Mouse (Mus musculus): ENCODE data around the gene Hdac9.

Hdac9 gene

GRCm38 (mm10) chr12:34582522-34582921, 334.4 kb downstream of the Hdac9 start:
- DNase-seq: no peak

- no peak for DNase-seq
These were observed 337.7 kb downstream of the Hdac9 start for GRCm38 (mm10) chr12:34579220-34579619.

DNA sequence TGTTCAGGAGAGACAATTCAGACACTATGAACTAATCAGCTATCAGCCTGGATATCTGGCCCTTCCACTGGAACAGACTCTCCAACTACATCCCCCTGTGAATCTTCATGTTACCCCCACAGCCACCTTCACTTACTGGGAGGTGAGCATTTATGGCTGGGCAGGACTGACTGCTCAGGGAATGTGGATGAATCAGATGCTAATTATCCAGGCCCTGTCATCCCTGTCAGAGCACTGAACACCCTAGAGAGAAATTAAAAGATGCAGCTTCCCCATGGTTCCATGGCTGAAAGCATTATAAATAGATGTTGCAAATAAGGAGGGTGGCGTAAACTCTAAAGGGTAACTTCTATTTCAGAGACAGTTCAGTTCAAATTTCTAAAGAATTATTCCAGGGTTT, 345.8 kb downstream of the Hdac9 start:
- no peak for DNase-seq

GRCm38 (mm10) chr12:34569472-34569871, 347.4 kb downstream of the Hdac9 start:
- DNase-seq: no peak

DNA sequence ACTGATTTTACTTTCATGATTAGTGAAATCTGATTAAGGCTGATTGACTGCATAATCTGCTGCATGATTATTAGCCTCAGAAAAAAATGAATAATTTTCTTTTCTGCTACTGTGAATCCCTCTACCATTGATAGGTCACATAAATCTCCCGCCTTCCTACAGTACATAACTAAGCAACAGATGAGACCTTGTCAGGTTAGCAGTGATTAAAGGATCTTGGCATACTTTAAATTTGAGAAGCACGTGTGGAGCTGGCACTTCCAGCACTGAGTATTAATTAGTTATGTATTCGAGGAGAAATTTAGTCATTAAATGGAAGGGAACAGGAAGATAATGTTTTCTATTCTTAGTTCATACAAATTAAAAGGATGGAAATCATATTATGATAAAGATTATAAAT, 347.8 kb downstream of the Hdac9 start:
- no peak for DNase-seq

DNA sequence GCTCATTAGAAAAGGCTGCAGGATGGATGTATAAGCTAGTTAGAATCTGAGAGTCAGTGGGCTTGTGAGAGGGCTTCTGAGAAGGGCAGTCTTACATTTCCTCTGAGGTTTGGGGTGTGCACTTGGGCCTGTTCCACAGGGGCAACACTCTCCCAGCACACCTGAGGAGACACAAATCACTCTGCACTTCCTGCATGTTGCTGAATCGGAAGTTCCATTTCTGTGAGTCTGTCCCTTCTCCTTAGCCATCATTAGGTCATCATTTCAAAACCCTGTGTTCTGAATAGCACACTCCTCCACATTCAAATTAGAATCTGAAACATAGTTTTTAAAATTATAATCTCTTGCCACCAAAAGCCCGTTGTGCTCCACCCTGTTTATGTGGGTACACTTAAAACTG, 354.6 kb downstream of the Hdac9 start:
- DNase-seq: no peak

DNA sequence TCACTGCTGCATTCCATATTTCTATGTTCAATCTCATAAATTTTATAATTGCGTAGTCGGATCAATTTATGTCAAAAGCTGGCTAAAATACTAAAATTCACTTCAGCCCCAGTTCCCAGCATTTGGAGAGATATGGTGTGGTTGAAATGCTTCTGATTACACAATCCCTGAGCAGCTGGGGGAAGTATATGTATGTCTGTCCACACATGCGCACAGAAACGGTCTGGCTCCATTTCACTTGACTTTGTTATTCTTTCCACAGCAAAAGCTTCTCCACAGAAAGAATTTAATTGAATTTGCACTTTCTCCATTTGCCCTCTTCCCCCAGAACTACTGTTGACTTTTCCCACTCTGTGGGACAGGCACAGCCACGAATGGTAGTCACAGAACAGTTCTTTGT, 357.9 kb downstream of the Hdac9 start:
- DNase-seq: peak; percentile 36

DNA sequence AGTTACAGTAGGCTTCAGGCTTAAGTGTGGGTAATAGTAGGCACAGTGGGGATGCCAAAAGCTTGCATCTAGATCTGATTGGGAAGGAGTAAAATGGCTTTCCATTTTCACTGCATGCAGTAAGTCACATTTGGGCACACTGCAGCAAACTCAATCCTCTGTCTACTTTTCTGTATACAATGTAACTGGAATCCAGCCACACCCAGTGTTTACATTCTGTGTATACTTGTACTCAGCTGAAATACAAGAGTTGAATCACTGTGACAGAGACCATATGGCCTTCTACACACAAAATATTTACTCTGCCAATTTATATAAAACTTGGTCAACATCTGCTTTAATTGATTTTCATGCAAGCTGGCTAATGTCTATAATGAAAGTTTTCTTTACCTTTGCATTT, 362.1 kb downstream of the Hdac9 start:
- DNase-seq: no peak

- DNase-seq: no peak
These were observed 366.6 kb downstream of the Hdac9 start for GRCm38 (mm10) chr12:34550268-34550667.

- peak; percentile 10 for DNase-seq
These were observed 387.7 kb downstream of the Hdac9 start for GRCm38 (mm10) chr12:34529165-34529545.

- DNase-seq: peak; percentile 61
These were observed 388.4 kb downstream of the Hdac9 start for GRCm38 (mm10) chr12:34528201-34529164.

DNA sequence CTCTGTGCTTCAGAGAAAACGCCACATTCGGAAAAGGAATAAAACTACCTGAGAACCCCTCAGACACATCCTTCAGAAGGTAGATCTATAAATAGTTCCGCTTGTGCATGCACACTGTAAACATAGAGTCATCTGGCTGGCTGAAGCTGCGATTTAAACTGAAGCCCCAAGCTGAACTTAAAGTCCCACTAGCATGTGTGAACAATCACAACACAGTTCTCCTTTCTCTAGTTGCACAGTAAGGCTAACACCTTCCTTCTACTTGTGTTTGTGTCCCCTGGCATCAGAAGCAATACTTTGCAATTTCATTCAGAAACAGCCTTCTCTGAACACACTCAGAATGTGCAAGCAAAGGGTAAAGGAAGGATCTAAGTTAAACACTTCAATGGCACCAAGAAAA, 389.1 kb downstream of the Hdac9 start:
- no peak for DNase-seq

- DNase-seq: no peak
These were observed 395.4 kb downstream of the Hdac9 start for GRCm38 (mm10) chr12:34521468-34521867.

DNA sequence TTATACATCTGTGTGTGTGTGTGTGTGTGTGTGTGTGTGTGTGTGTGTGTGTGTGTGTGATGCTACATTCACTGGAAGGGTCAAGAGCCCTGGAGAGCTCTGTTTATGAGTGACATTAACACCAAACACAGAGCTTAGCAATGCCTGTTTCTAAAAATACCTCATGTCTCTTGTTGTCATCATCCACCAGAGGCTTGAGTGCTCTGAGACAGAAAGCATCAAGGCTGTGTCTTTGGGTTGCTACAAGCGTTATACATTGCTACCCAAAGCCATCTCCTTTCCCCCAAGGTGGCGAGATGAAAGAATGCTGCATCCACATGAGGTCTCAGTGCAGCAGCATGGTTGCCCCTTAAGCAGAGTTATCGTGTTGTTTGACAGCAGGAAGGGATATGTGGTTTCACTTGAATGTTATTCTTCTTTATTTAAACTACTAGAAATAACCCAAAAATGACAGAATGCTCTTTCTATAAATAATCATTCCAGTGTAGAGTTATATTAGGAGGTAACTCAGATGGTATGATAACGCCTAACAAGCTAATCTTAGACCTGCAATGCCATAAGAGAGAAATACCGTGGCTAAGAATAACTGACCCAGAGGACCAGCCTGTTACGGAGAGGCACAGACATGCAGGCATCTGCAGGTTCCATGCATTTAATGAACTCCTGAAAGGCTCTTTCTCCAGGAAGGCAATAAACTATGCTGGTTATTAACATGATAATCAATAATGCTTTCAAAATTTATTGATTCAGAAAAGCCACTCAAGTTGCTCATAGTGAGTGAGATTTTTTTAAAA, 399.9 kb downstream of the Hdac9 start:
- DNase-seq: no peak

DNA sequence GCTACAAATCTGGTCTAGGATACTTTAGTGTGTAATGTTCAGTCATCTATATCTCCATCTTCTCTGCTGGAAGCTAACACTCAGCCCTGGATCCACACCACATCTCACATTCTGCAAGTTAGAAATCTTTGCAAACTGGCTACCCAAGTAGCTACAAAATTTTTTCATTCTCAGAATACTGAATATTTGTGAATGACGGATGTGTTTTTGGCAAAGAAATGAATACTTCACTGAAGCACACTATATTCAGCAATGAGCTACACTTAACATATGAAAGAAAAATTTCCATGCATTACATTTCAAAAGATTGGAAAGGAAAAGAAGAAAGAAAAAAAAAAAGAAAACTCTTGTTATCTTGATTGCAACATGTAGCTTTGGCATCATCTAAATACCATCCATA, 410.6 kb downstream of the Hdac9 start:
- no peak for DNase-seq

GRCm38 (mm10) chr12:34498751-34499626, 417.9 kb downstream of the Hdac9 start:
- no peak for DNase-seq

DNA sequence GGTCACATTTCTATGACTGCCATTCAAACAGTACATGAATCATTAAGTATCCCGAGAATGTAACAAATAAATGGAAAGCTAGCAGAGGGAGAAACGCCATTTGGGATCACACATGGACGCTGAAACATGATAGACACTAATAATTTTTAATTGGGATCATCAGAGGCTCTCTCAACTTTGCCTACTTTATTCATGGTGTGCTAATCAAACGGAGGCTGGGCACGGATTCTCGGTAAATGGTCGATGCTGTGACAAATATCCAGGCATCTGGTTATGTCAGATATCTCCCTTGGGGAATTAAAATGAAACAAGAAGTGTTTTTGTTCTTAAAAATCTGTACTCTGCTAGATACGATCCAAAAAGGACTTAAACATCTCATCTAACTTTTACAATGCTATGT, 418.6 kb downstream of the Hdac9 start:
- no peak for DNase-seq

- no peak for DNase-seq
These were observed 419.2 kb downstream of the Hdac9 start for GRCm38 (mm10) chr12:34497702-34498101.

GRCm38 (mm10) chr12:34495940-34496339, 421.0 kb downstream of the Hdac9 start:
- DNase-seq: no peak

DNA sequence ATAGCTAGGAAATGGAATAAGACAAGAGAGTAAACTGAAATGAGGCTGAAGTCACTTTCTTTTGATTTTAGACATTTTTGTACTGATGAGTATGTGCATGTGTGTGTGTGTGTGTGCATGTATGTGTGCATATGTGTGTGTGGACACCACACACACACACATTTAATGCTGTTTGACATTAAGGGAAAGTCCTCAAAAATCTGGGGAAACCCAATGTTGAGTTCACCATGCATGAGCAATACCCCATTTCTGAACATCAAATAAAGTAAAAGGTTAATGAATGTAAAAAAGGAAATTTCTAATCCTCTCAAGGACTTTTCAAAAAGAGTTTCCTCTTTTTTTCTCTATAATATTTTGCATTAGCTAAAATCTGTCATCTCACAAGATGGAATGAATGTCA, 427.3 kb downstream of the Hdac9 start:
- no peak for DNase-seq

DNA sequence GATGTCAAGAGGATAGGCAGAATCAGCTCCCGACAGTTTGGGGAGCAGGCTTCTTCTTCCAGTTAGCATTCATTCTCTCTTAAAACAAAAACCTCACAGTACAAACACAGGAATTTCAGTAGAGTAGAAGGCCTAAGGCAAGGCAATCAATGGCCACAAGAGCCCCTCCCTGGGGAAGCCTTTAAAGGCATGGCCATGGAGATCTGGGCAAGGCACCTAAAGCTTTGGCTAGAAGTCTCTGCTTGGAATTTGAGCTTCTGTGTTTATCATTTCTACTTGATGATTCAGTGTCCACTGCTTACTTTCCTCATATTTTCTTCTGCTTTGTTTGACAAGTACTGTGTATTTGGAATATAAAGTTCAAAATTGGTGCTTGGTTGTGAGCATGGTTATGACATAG, 429.2 kb downstream of the Hdac9 start:
- no peak for DNase-seq

GRCm38 (mm10) chr12:34487021-34487420, 429.9 kb downstream of the Hdac9 start:
- no peak for DNase-seq

GRCm38 (mm10) chr12:34486016-34486415, 430.9 kb downstream of the Hdac9 start:
- DNase-seq: no peak
